Mouse (Mus musculus): Measurements from ENCODE around the gene Med29.

Med29 gene

GRCm38 (mm10) chr7:28392429-28393271, at the start of gene Med29, which contains the start of gene Paf1:
Gene Med29, minus strand, starts transcription at chr7:28392708.
Gene Paf1, plus strand, starts transcription at chr7:28392951.
- DNase-seq (ENCODE audit: low spot score in 2 of 2): peak; percentile 98 to 99

GRCm38 (mm10) chr7:28441776-28442485, 49.4 kb upstream of the Med29 start:
- no peak for DNase-seq (ENCODE audit: low spot score in 2 of 2)

- peak; percentile 54 to 78 for DNase-seq (ENCODE audit: low spot score in 2 of 2)
Observed at GRCm38 (mm10) chr7:28440739-28441138, 48.2 kb upstream of the Med29 start.

GRCm38 (mm10) chr7:28438771-28439170, 46.3 kb upstream of the Med29 start:
- no peak for DNase-seq (ENCODE audit: low spot score in 2 of 2)

GRCm38 (mm10) chr7:28437964-28438363, 45.5 kb upstream of the Med29 start:
- no peak for DNase-seq (ENCODE audit: low spot score in 2 of 2)

GRCm38 (mm10) chr7:28436932-28437570, 44.5 kb upstream of the Med29 start, which contains the start of gene Gmfg:
Gene Gmfg, plus strand, starts transcription at chr7:28437447.
- DNase-seq (ENCODE audit: low spot score in 2 of 2): peak; percentile 82 to 87

GRCm38 (mm10) chr7:28436271-28436904, 43.9 kb upstream of the Med29 start:
- DNase-seq (ENCODE audit: low spot score in 2 of 2): peak; percentile 100

- peak; percentile 29 to 41 for DNase-seq (ENCODE audit: low spot score in 2 of 2)
Observed at GRCm38 (mm10) chr7:28435660-28436259, 43.3 kb upstream of the Med29 start.

- DNase-seq (ENCODE audit: low spot score in 2 of 2): no peak
Observed at GRCm38 (mm10) chr7:28432252-28432651, 39.7 kb upstream of the Med29 start.

GRCm38 (mm10) chr7:28430512-28430911, 38.0 kb upstream of the Med29 start:
- DNase-seq (ENCODE audit: low spot score in 2 of 2): no peak

- peak in 1 of 2 experiments; percentile 27 for DNase-seq (ENCODE audit: low spot score in 2 of 2)
Observed at GRCm38 (mm10) chr7:28427738-28428137, 35.2 kb upstream of the Med29 start.

- DNase-seq (ENCODE audit: low spot score in 2 of 2): no peak
Observed at GRCm38 (mm10) chr7:28423018-28423417, 30.5 kb upstream of the Med29 start.

GRCm38 (mm10) chr7:28419416-28419815, 26.9 kb upstream of the Med29 start:
- peak in 1 of 2 experiments; percentile 15 for DNase-seq (ENCODE audit: low spot score in 2 of 2)

- DNase-seq (ENCODE audit: low spot score in 2 of 2): peak; percentile 85 to 86
Observed at GRCm38 (mm10) chr7:28418096-28418670, 25.7 kb upstream of the Med29 start.

- DNase-seq (ENCODE audit: low spot score in 2 of 2): no peak
Observed at GRCm38 (mm10) chr7:28417368-28417767, 24.9 kb upstream of the Med29 start.

- no peak for DNase-seq (ENCODE audit: low spot score in 2 of 2)
Observed at GRCm38 (mm10) chr7:28412826-28413225, 20.3 kb upstream of the Med29 start.

- DNase-seq (ENCODE audit: low spot score in 2 of 2): peak; percentile 85 to 86
Observed at GRCm38 (mm10) chr7:28410841-28411475, 18.4 kb upstream of the Med29 start.

- no peak for DNase-seq (ENCODE audit: low spot score in 2 of 2)
Observed at GRCm38 (mm10) chr7:28401942-28402341, 9.4 kb upstream of the Med29 start.

- DNase-seq (ENCODE audit: low spot score in 2 of 2): no peak
Observed at GRCm38 (mm10) chr7:28401030-28401429, 8.5 kb upstream of the Med29 start.

GRCm38 (mm10) chr7:28398696-28399340, 6.3 kb upstream of the Med29 start:
- DNase-seq (ENCODE audit: low spot score in 2 of 2): no peak

Measured in heart, adult 9 months (tissue).